Mouse (Mus musculus) spleen, adult 2 months (tissue): ENCODE measurements around the gene Cyp24a1.

Experiments used
- CTCF ChIP-seq: fragments of 200-500 bp; IDR thresholded peaks from 2 replicates; pipeline ENCODE4 v1.5.1; 2011; ENCODE audit warnings: mild to moderate bottlenecking, inconsistent platforms; ENCODE audit not compliant: insufficient read depth, insufficient read length, insufficient replicate concordance; ENCODE audit errors: extremely low read depth
- POLR2A ChIP-seq: fragments of 200-500 bp; IDR thresholded peaks from 2 replicates; pipeline ENCODE4 v1.6.1; 2011; ENCODE audit warnings: low read depth, low read length, inconsistent platforms

GRCm38 (mm10) chr2:170530256-170530655 lies 33.3 kb upstream of the Cyp24a1 start:
- TF ChIP-seq CTCF (no peak), POLR2A (no peak)
